Mouse (Mus musculus) bone marrow, adult 2 months (tissue): ENCODE measurements around the gene 2310034G01Rik. TPM values are rescaled to one million over a fixed set of nuclear protein-coding genes. Genes with fewer than 3 reads are reported as not detected.

Experiments used
- H3K27ac ChIP-seq: fragments of 200-500 bp; 2 replicates; pipeline ENCODE4 v1.5.1; 2012; ENCODE audit warnings: low read depth, mild to moderate bottlenecking, control low read depth, inconsistent platforms, low read length; ENCODE audit not compliant: control insufficient read depth, poor library complexity, insufficient read depth
- H3K4me1 ChIP-seq: fragments of 200-500 bp; 2 replicates; pipeline ENCODE4 v1.6.1; 2011; ENCODE audit warnings: low read length; ENCODE audit not compliant: control insufficient read depth, insufficient read depth
- H3K4me3 ChIP-seq: fragments of 200-500 bp; replicated peaks from 2 replicates; pipeline ENCODE3; 2011; ENCODE audit warnings: mild to moderate bottlenecking, low read depth, low read length, control low read depth; ENCODE audit not compliant: control insufficient read depth
- CTCF ChIP-seq: fragments of 200-500 bp; IDR thresholded peaks from 2 replicates; pipeline ENCODE4 v1.5.1; 2011; ENCODE audit warnings: low read length, control low read depth; ENCODE audit not compliant: control insufficient read depth, insufficient read depth
- POLR2A ChIP-seq: fragments of 200-500 bp; IDR thresholded peaks from 2 replicates; pipeline ENCODE4 v1.6.1; 2011; ENCODE audit warnings: low read depth, mild to moderate bottlenecking, control low read depth, low read length, borderline replicate concordance; ENCODE audit not compliant: control insufficient read depth
- WGBS: fragments of 180-500 bp; shearing (Covaris S2); methylation state at CpG from one replicate; pipeline ENCODE4 v1.1.7; 2018; 5-methylcytosine and 5-hydroxymethylcytosine counted together
- polyA plus RNA-seq: library from polyadenylated mRNA; stranded (reverse); fragments of >200 nt; gene quantifications from 2 replicates; pipeline ENCODE4 v1.2.4, GENCODE M21; 2011; ENCODE audit warnings: low replicate concordance; ENCODE audit not compliant: missing spikeins, insufficient read depth, insufficient read length

Gene 2310034G01Rik
- polyA plus RNA-seq, 1 experiment = 1.1 TPM

- Histone ChIP-seq H3K4me1 (peaks cover 3% of the 10 kb centered on the region; the same call in 1 of the 2 replicates), H3K27ac (peak overlapping the region; percentile 21), H3K4me3 (peak overlapping the region; percentile 79)
- TF ChIP-seq CTCF (no peak), POLR2A (no peak)
- 35% methylated on average over 15 of the region's 15 CpGs for WGBS
Observed at GRCm38 (mm10) chr19:46337719-46338330, 12.3 kb downstream of the 2310034G01Rik start.

- Histone ChIP-seq H3K4me1 (peaks cover 2% of the 10 kb centered on the region; the same call in 1 of the 2 replicates), H3K4me3 (no peak overlapping the region), H3K27ac (no peak overlapping the region)
- 79% methylated on average over 3 of the region's 3 CpGs for WGBS
- no peak for TF ChIP-seq POLR2A
- TF ChIP-seq CTCF = no peak
Observed at GRCm38 (mm10) chr19:46333906-46334305, 16.2 kb downstream of the 2310034G01Rik start.

GRCm38 (mm10) chr19:46332721-46333339 is 17.3 kb downstream of the 2310034G01Rik start:
- Histone ChIP-seq H3K4me3 (no peak overlapping the region), H3K4me1 (peaks cover 2% of the 10 kb centered on the region; the same call in 1 of the 2 replicates), H3K27ac (no peak overlapping the region)
- WGBS = 83% methylated on average over 7 of the region's 7 CpGs
- no peak for TF ChIP-seq CTCF
- TF ChIP-seq POLR2A = no peak

GRCm38 (mm10) chr19:46331936-46332335 is 18.2 kb downstream of the 2310034G01Rik start:
- Histone ChIP-seq H3K27ac (no peak overlapping the region), H3K4me1 (peaks cover 4% of the 10 kb centered on the region; the same call in 1 of the 2 replicates), H3K4me3 (no peak overlapping the region)
- WGBS = 78% methylated on average over 3 of the region's 3 CpGs
- TF ChIP-seq POLR2A (no peak), CTCF (no peak)

GRCm38 (mm10) chr19:46331326-46331725 is 18.8 kb downstream of the 2310034G01Rik start:
- TF ChIP-seq POLR2A (no peak), CTCF (no peak)
- H3K27ac ChIP-seq = no peak overlapping the region
- peaks cover 4% of the 10 kb centered on the region; the same call in 1 of the 2 replicates for H3K4me1 ChIP-seq
- 84% methylated on average over 14 of the region's 14 CpGs for WGBS
- H3K4me3 ChIP-seq = no peak overlapping the region

GRCm38 (mm10) chr19:46330696-46331095 is 19.4 kb downstream of the 2310034G01Rik start:
- 90% methylated on average over 12 of the region's 12 CpGs for WGBS
- Histone ChIP-seq H3K4me3 (no peak overlapping the region), H3K4me1 (peaks cover 4% of the 10 kb centered on the region; the same call in 1 of the 2 replicates), H3K27ac (no peak overlapping the region)
- TF ChIP-seq CTCF (no peak), POLR2A (no peak)

- Histone ChIP-seq H3K4me3 (no peak overlapping the region), H3K4me1 (peaks cover 4% of the 10 kb centered on the region; the same call in 1 of the 2 replicates), H3K27ac (no peak overlapping the region)
- WGBS = 4% methylated on average over 16 of the region's 16 CpGs
- TF ChIP-seq CTCF (peak; percentile 99), POLR2A (peak; percentile 43; the same call in 1 of the 2 replicates)
Observed at GRCm38 (mm10) chr19:46329951-46330350, 20.2 kb downstream of the 2310034G01Rik start.

- Histone ChIP-seq H3K27ac (peak overlapping the region; percentile 94; the same call in 1 of the 2 replicates), H3K4me3 (peak overlapping the region; percentile 99), H3K4me1 (peaks cover 4% of the 10 kb centered on the region; the same call in 1 of the 2 replicates)
- TF ChIP-seq POLR2A (no peak), CTCF (no peak)
- 1% methylated on average over 54 of the region's 54 CpGs for WGBS
Observed at GRCm38 (mm10) chr19:46329031-46329641, 21.0 kb downstream of the 2310034G01Rik start.
